Mouse (Mus musculus): ENCODE measurements around the gene Psmc3ip. TPM values are rescaled to one million over a fixed set of nuclear protein-coding genes. Genes with fewer than 3 reads are reported as not detected.

The Psmc3ip gene
- polyA plus RNA-seq, 1 experiment from 2014 or later = 30.8 TPM

DNA sequence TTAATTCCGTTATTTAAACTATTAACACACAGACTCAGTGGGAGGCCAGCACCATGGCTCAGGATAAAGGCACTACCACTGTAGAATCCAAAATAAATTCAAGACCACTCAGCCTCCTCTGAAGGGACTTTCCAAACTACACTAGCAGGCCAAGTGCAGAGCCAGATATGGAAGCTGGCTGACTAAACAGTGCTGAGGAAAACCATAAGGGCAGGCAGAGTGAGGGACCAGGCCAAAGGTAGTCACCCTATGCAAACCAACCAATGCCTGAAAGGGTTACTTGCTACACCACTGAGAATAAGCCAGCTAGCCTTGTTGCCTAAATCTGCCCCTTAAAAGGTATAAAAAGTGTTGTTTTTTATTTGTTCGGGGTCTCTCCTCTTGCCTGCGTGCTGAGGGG lies 16.9 kb upstream of the Psmc3ip start:
- 95% methylated on average over 3 of the region's 3 CpGs for WGBS

GRCm38 (mm10) chr11:101111178-101111577 lies 15.9 kb upstream of the Psmc3ip start:
- Histone ChIP-seq H3K36me3 (no peaks in the 10 kb centered on the region), H3K4me3 (replicated peaks) (no peak overlapping the region), H3K4me1 (replicated peaks) (peaks cover 17% of the 10 kb centered on the region), H3K27me3 (no peaks in the 10 kb centered on the region), H3K4me2 (replicated peaks) (no peak overlapping the region), H3K27ac (no peak overlapping the region), H3K9me3 (no peaks in the 10 kb centered on the region), H3K9ac (replicated peaks) (no peak overlapping the region)
- WGBS = 92% methylated on average over 4 of the region's 4 CpGs
- ATAC-seq = no peak

More for the DNA sequence above, 16.9 kb upstream of the Psmc3ip start:
- Histone ChIP-seq H3K9me3 (no peaks in the 10 kb centered on the region), H3K4me1 (replicated peaks) (peaks cover 21% of the 10 kb centered on the region), H3K36me3 (peaks cover 4% of the 10 kb centered on the region; the same call in 1 of the 2 replicates), H3K27ac (no peak overlapping the region), H3K27me3 (no peaks in the 10 kb centered on the region), H3K4me2 (replicated peaks) (no peak overlapping the region), H3K9ac (replicated peaks) (no peak overlapping the region), H3K4me3 (replicated peaks) (no peak overlapping the region)
- no peak for ATAC-seq

GRCm38 (mm10) chr11:101110708-101111107 lies 15.5 kb upstream of the Psmc3ip start:
- no peak overlapping the region for H3K27ac ChIP-seq
- H3K9ac ChIP-seq (replicated peaks) = peak overlapping the region; percentile 48; the same call in 1 of the 2 replicates
- peaks cover 12% of the 10 kb centered on the region for H3K4me1 ChIP-seq (replicated peaks)
- no peak overlapping the region for H3K4me2 ChIP-seq (replicated peaks)
- H3K27me3 ChIP-seq = no peaks in the 10 kb centered on the region
- no peak overlapping the region for H3K4me3 ChIP-seq (replicated peaks)
- H3K9me3 ChIP-seq = no peaks in the 10 kb centered on the region
- 79% methylated on average over 5 of the region's 5 CpGs for WGBS
- H3K36me3 ChIP-seq = peaks cover 2% of the 10 kb centered on the region; the same call in 1 of the 2 replicates
- ATAC-seq = no peak

DNA sequence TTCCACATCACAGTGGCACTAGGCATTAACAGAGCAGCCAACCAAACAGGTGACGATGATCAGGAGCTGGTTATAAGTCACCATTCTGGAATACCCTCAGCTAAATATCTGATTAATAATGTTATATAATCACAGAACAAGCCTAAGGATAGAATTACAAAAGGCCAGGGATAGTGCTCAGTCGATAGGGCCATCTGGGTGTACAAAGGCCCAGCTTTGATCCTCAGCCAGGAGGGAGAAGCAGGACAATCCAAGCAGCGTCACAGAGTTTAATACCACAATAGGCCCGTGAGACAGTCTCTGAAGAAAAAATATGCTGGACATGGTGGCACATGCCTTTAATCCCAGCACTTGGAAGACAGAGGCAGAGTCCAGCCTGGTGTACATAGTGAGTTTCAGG lies 14.1 kb upstream of the Psmc3ip start:
- H3K4me2 ChIP-seq (replicated peaks) = no peak overlapping the region
- no peak overlapping the region for H3K9ac ChIP-seq (replicated peaks)
- WGBS = 61% methylated on average over 4 of the region's 4 CpGs
- H3K9me3 ChIP-seq = no peaks in the 10 kb centered on the region
- ATAC-seq = no peak
- H3K36me3 ChIP-seq = peaks cover 15% of the 10 kb centered on the region
- no peaks in the 10 kb centered on the region for H3K27me3 ChIP-seq
- no peak overlapping the region for H3K4me3 ChIP-seq (replicated peaks)
- no peak overlapping the region for H3K27ac ChIP-seq
- H3K4me1 ChIP-seq (replicated peaks) = 0 out of 2 replicates have a peak, but pooled peaks cover 2% of the 10 kb centered on the region

DNA sequence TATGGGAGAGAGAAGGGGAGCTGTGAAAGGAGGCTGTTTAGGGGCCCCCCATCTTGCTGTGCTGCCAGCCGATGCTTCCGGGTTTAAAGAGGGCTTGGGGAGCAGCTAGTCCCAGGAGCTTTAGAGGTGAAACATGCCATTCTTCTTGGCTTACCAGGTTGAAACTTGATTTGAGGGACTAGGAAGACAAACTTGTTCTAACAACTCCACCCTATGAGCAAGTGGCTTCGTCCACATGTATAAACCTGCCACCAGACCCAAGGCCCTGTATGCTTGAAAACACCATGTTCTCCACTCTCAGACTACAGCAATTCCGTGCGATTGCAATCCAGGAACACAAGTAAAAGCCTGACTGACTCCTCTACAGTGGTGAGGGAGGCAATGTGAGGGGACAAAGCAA lies 7.8 kb upstream of the Psmc3ip start:
- no peaks in the 10 kb centered on the region for H3K4me1 ChIP-seq (replicated peaks)
- peaks cover 77% of the 10 kb centered on the region for H3K36me3 ChIP-seq
- WGBS = 96% methylated on average over 5 of the region's 5 CpGs
- no peaks in the 10 kb centered on the region for H3K27me3 ChIP-seq
- H3K9me3 ChIP-seq = no peaks in the 10 kb centered on the region
- H3K4me2 ChIP-seq (replicated peaks) = no peak overlapping the region
- H3K9ac ChIP-seq (replicated peaks) = no peak overlapping the region
- no peak for ATAC-seq
- no peak overlapping the region for H3K4me3 ChIP-seq (replicated peaks)
- H3K27ac ChIP-seq = no peak overlapping the region

DNA sequence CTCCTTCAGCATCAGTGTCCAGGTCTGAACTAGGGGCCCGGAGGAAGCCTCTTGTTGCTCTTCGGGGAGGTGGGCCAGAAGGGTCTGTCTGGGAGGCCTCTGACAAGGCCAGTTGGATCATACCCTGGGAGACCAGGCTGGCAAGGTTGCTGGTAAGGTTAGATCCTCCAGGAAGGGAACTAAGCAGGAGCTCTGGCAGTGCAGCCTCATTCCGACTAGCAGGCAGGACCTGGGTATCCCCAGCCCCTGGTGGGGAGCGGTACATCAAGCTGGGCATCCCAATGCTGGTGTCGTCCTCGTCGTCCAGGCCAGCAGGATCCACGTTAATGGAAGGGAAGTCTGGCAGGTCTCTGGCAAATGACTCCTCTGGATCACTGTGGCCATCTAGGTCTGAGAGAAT lies 3.0 kb upstream of the Psmc3ip start:
- no peak overlapping the region for H3K4me3 ChIP-seq (replicated peaks)
- H3K36me3 ChIP-seq = peaks cover 70% of the 10 kb centered on the region
- WGBS = 92% methylated on average over 8 of the region's 8 CpGs
- no peak for ATAC-seq
- no peaks in the 10 kb centered on the region for H3K27me3 ChIP-seq
- peaks cover 22% of the 10 kb centered on the region for H3K4me1 ChIP-seq (replicated peaks)
- H3K9ac ChIP-seq (replicated peaks) = no peak overlapping the region
- H3K27ac ChIP-seq = no peak overlapping the region
- H3K9me3 ChIP-seq = no peaks in the 10 kb centered on the region
- no peak overlapping the region for H3K4me2 ChIP-seq (replicated peaks)

DNA sequence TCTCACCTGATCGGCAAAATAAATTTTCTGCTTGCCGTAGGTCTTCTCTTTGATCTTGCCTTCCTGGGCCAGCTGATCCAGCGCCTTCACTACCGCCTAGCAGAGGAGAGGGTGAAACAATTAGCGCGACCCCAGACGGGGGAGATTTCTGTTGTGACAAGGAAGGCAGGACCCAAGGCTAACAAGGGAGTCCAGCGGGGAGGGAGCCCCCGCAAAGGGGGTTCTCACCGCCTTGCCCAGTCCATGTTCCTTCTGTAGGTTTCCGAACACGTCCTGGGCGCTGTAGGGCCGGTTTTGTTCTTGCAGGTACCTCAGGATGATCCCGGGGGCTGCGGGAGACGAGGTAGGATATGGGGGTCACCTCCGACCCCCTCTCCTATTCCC lies 314 bp downstream of the Psmc3ip start:
- peaks cover 72% of the 10 kb centered on the region for H3K36me3 ChIP-seq
- peaks cover 22% of the 10 kb centered on the region for H3K4me1 ChIP-seq (replicated peaks)
- H3K4me3 ChIP-seq (replicated peaks) = peak overlapping the region; percentile 65
- H3K9ac ChIP-seq (replicated peaks) = peak overlapping the region; percentile 76
- peak overlapping the region; percentile 96 for H3K4me2 ChIP-seq (replicated peaks)
- ATAC-seq = no peak
- no peaks in the 10 kb centered on the region for H3K9me3 ChIP-seq
- H3K27ac ChIP-seq = peak overlapping the region; percentile 87; the same call in 1 of the 2 replicates
- WGBS = under 1% methylated on average over 18 of the region's 18 CpGs
- no peaks in the 10 kb centered on the region for H3K27me3 ChIP-seq

GRCm38 (mm10) chr11:101089931-101090330 lies 5.3 kb downstream of the Psmc3ip start:
- H3K27me3 ChIP-seq = no peaks in the 10 kb centered on the region
- no peak for ATAC-seq
- 91% methylated on average over 1 of the region's 1 CpGs for WGBS

GRCm38 (mm10) chr11:101087682-101088055 lies 7.6 kb downstream of the Psmc3ip start:
- no peak; the same call in 1 of the 2 replicates for ATAC-seq
- Histone ChIP-seq H3K27ac (peak overlapping the region; percentile 88), H3K4me3 (replicated peaks) (peak overlapping the region; percentile 79), H3K27me3 (no peaks in the 10 kb centered on the region), H3K36me3 (peaks cover 48% of the 10 kb centered on the region), H3K9ac (replicated peaks) (peak overlapping the region; percentile 91), H3K4me1 (replicated peaks) (peaks cover 41% of the 10 kb centered on the region), H3K9me3 (no peaks in the 10 kb centered on the region), H3K4me2 (replicated peaks) (peak overlapping the region; percentile 96)
- WGBS = 12% methylated on average over 8 of the region's 8 CpGs

More at GRCm38 (mm10) chr11:101089931-101090330, 5.3 kb downstream of the Psmc3ip start:
- no peak overlapping the region for H3K27ac ChIP-seq
- H3K4me2 ChIP-seq (replicated peaks) = no peak overlapping the region
- peaks cover 56% of the 10 kb centered on the region for H3K36me3 ChIP-seq
- H3K4me1 ChIP-seq (replicated peaks) = peaks cover 42% of the 10 kb centered on the region
- no peak overlapping the region for H3K4me3 ChIP-seq (replicated peaks)
- no peaks in the 10 kb centered on the region for H3K9me3 ChIP-seq
- H3K9ac ChIP-seq (replicated peaks) = no peak overlapping the region

DNA sequence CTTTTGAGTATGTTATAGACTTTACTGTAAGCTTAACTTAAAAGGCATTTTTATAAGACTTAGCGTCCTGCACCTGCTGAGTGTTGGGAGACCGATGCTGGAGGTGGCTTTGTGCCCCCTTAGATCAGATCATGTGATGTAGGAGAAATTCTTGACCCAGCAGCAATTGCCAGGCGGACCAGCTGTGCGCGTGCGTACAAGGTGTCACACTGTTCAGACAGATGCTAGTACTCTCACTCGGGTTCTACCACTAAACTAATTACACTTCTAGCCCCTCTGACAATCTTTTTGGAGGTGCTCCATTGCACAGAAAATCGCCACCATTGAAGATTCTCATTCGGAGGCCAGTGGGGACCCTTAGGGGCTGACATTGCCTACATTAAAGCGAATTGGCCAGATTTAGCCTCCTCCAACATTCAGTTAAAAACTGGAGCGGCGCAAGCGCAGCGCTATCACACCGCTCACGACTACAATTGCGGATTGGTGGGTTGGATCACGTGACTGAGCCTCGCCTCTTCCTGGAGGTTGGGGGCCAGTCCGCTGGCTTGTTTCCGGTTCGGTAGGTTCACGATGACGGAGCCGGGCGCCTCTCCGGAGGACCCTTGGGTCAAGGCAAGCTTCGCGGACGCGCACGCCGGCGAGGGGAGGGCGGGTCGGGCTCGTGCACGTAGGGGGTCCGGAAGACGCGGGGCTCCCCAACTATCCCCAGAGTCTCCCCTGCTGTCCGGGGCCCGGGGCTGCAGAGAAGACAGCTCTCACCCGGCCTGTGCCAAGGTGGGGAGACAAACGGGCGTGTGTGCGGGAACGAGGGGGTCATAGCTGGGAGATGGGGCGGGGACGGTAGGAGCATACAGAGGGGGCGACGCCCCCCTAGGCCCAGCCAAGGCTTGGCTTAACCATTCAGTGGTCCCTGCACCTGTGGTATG lies 8.2 kb downstream of the Psmc3ip start, which contains the start of gene Mlx:
Gene Mlx, plus strand, starts transcription at position 522 of the 926 bp plus-strand sequence.
- H3K36me3 ChIP-seq = peaks cover 41% of the 10 kb centered on the region
- peak; percentile 82 for ATAC-seq

GRCm38 (mm10) chr11:101086323-101086674 lies 8.9 kb downstream of the Psmc3ip start:
- peak overlapping the region; percentile 54; the same call in 1 of the 2 replicates for H3K9ac ChIP-seq (replicated peaks)
- 85% methylated on average over 6 of the region's 6 CpGs for WGBS
- H3K9me3 ChIP-seq = no peaks in the 10 kb centered on the region
- peaks cover 2% of the 10 kb centered on the region for H3K27me3 ChIP-seq
- H3K4me1 ChIP-seq (replicated peaks) = peaks cover 48% of the 10 kb centered on the region
- peak overlapping the region; percentile 88 for H3K27ac ChIP-seq
- ATAC-seq = no peak
- peak overlapping the region; percentile 96 for H3K4me2 ChIP-seq (replicated peaks)
- H3K4me3 ChIP-seq (replicated peaks) = peak overlapping the region; percentile 79
- peaks cover 34% of the 10 kb centered on the region for H3K36me3 ChIP-seq

More for the DNA sequence above, 8.2 kb downstream of the Psmc3ip start, which contains the start of gene Mlx:
- Histone ChIP-seq H3K4me1 (replicated peaks) (peaks cover 41% of the 10 kb centered on the region), H3K9me3 (no peaks in the 10 kb centered on the region), H3K27ac (peak within 1 kb of the TSS; percentile 88), H3K9ac (replicated peaks) (peak within 1 kb of the TSS; percentile 91), H3K4me2 (replicated peaks) (peak within 1 kb of the TSS; percentile 96), H3K4me3 (replicated peaks) (peak within 1 kb of the TSS; percentile 79), H3K27me3 (no peaks in the 10 kb centered on the region)
- 1% methylated on average over 52 of the region's 52 CpGs for WGBS

GRCm38 (mm10) chr11:101085617-101086322 lies 9.5 kb downstream of the Psmc3ip start:
- 91% methylated on average over 18 of the region's 18 CpGs for WGBS
- peaks cover 50% of the 10 kb centered on the region for H3K4me1 ChIP-seq (replicated peaks)
- H3K27me3 ChIP-seq = peaks cover 7% of the 10 kb centered on the region
- peak overlapping the region; percentile 96; the same call in 1 of the 2 replicates for H3K4me2 ChIP-seq (replicated peaks)
- peaks cover 29% of the 10 kb centered on the region for H3K36me3 ChIP-seq
- no peak for ATAC-seq
- 0 out of 2 replicates have a peak overlapping the region, but pooled peaks have one; percentile 79 for H3K4me3 ChIP-seq (replicated peaks)
- H3K9me3 ChIP-seq = no peaks in the 10 kb centered on the region
- H3K27ac ChIP-seq = no peak overlapping the region
- H3K9ac ChIP-seq (replicated peaks) = 0 out of 2 replicates have a peak overlapping the region, but pooled peaks have one; percentile 54
